Mouse (Mus musculus) erythroblast, embryonic 14.5 days (primary cell): Measurements from ENCODE around the gene Pde6g.

ENCODE experiments used
- GATA1 ChIP-seq: IDR thresholded peaks from 2 replicates; pipeline ENCODE4 v1.6.1; 2012; ENCODE audit warnings: low read length, inconsistent platforms, mixed read lengths
- TAL1 ChIP-seq: IDR thresholded peaks from 3 replicates; pipeline ENCODE4 v1.6.1; 2012; ENCODE audit warnings: low read length, inconsistent platforms, mixed read lengths

DNA sequence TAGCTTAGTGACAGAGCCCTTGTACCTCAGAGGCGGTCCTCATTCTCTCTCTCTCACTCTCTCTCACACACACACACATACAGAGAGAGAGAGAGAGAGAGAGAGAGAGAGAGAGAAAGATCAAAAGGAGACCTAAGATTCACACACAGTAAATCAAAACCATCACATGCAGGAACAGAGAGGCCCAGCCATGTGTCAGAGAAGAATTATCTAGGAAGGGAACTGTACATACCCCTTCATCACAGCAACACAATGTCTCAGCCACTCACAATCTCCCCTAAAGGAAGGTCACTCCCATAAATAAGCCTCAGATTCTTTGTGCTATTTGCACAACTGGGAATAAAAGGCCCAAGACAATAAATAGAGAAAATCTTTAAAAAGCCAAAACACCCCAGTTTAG is 34.7 kb downstream of the Pde6g start:
- TF ChIP-seq GATA1 (no peak), TAL1 (no peak)
